ENCODE assay signal across 9 mouse cellular contexts in the genomic region with DNA sequence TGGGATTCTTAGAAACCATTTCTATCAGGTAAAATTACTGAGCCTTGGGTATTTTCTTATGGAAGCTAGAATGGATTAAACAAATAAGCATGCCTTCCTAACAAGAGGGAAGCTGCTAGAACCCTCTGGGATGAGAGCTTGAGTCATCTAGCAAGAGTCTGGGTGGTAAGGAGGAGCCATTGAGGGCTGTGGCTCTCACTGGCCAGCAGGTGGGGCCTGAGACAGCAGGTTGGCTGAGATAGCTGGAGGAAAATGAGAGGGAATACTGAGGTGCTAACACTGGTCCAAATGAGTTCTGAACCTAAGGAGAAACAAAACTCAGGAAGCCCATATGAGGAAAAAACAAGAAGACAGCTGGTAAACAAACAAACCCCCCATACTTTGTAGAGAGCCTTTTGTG. TPM values are rescaled to one million over a fixed set of nuclear protein-coding genes. Genes with fewer than 3 reads are reported as not detected.
DNase-seq lines count a peak whose midpoint lies in the region; ATAC-seq and TF ChIP-seq lines count a peak whose summit lies in the region.
"Had no signal": no experiment of that assay in that cellular context is flagged by ENCODE, and none has a peak within 500 bp of the region (broad histone marks: within the 10 kb centered on the region; RNA-seq: fewer than 3 reads in every experiment).

No protein-coding gene starts in this region.

- H3K4me2 ChIP-seq in lung, postnatal 0 days (replicated peaks; ENCODE audit: low read depth, low read length) = no peak overlapping the region

- DNase-seq in gastrocnemius, adult 2 months = peak; percentile 53
- no peak for DNase-seq in gastrocnemius, postnatal 25 days
- DNase-seq in lung, postnatal 0 days (ENCODE audit: low spot score) = peak; percentile 51
- no peak for DNase-seq in lung, postnatal 25 days (ENCODE audit: low spot score)
- DNase-seq in lung, postnatal 36 days = peak; percentile 52
- DNase-seq in urinary bladder, adult 2 months (ENCODE audit: low spot score) = no peak
- no peak for DNase-seq in embryonic facial prominence, embryonic 10.5 days (ENCODE audit: low spot score)

- no peak overlapping the region for H3K4me3 ChIP-seq in gastrocnemius, adult 2 months
- H3K4me3 ChIP-seq in lung, postnatal 0 days (ENCODE audit: low read depth, low read length) = no peak overlapping the region
- no peak overlapping the region for H3K4me3 ChIP-seq in bone marrow, adult 2 months (replicated peaks; ENCODE audit: control insufficient read depth, low read depth, low read length)
- no peak overlapping the region for H3K4me3 ChIP-seq in embryonic facial prominence, embryonic 10.5 days
- H3K4me3 ChIP-seq: forebrain, embryonic 10.5 days had no signal

- peaks cover 10% of the 10 kb centered on the region; the same call in 1 of the 2 replicates for H3K4me1 ChIP-seq in lung, postnatal 0 days (ENCODE audit: insufficient read depth, low read depth, low read length)
- H3K4me1 ChIP-seq in bone marrow, adult 2 months (ENCODE audit: control insufficient read depth, insufficient read depth, low read length) = peaks cover 14% of the 10 kb centered on the region
- H3K4me1 ChIP-seq in embryonic facial prominence, embryonic 10.5 days = peaks cover 36% of the 10 kb centered on the region

- H3K27ac ChIP-seq in gastrocnemius, adult 2 months = peak overlapping the region; percentile 74
- H3K27ac ChIP-seq in lung, postnatal 0 days (ENCODE audit: low read length) = 0 out of 2 replicates have a peak overlapping the region, but pooled peaks have one; percentile 34
- H3K27ac ChIP-seq in bone marrow, adult 2 months (ENCODE audit: control insufficient read depth, insufficient read depth, low read depth, low read length, poor library complexity) = no peak overlapping the region
- no peak overlapping the region for H3K27ac ChIP-seq in embryonic facial prominence, embryonic 10.5 days (replicated peaks)
- H3K27ac ChIP-seq: forebrain, embryonic 10.5 days had no signal

- no peak overlapping the region for H3K9ac ChIP-seq in lung, postnatal 0 days (replicated peaks; ENCODE audit: low read depth)

- intact Hi-C loops in gastrocnemius, adult 2 months (cut with DNase I) = loop anchor here (2.0 to 10.0 kb wide), 5 partner anchors 41 to 475 kb away; partner anchors contain the start of genes Abca1 and Slc44a1

- no peaks in the 10 kb centered on the region for H3K27me3 ChIP-seq in lung, postnatal 0 days (replicated peaks; ENCODE audit: insufficient read depth, low read length)
- H3K27me3 ChIP-seq in embryonic facial prominence, embryonic 10.5 days (replicated peaks; ENCODE audit: low read depth, poor library complexity, severe bottlenecking) = no peaks in the 10 kb centered on the region

- ATAC-seq in lung, postnatal 0 days = peak; percentile 32

- no peaks in the 10 kb centered on the region for H3K9me3 ChIP-seq in lung, postnatal 0 days (ENCODE audit: low read length)
- no peaks in the 10 kb centered on the region for H3K9me3 ChIP-seq in embryonic facial prominence, embryonic 10.5 days
- H3K9me3 ChIP-seq: forebrain, embryonic 10.5 days had no signal

- peak; percentile 73 for TF ChIP-seq CTCF in gastrocnemius, adult 2 months (IDR thresholded peaks at IDR 0.05)
- peak; percentile 78 for TF ChIP-seq CTCF in lung, postnatal 0 days (IDR thresholded peaks at IDR 0.05)
- peak; percentile 66 for TF ChIP-seq CTCF in bone marrow, adult 2 months (IDR thresholded peaks at IDR 0.05; ENCODE audit: control insufficient read depth, insufficient read depth, low read length)

- TF ChIP-seq POLR2A in bone marrow, adult 2 months (IDR thresholded peaks at IDR 0.05; ENCODE audit: borderline replicate concordance, control insufficient read depth, low read depth, low read length) = no peak

- peaks cover 6% of the 10 kb centered on the region; the same call in 1 of the 2 replicates for H3K36me3 ChIP-seq in lung, postnatal 0 days (ENCODE audit: insufficient read depth, low read length)
- H3K36me3 ChIP-seq in embryonic facial prominence, embryonic 10.5 days (replicated peaks) = peaks cover 9% of the 10 kb centered on the region; the same call in 1 of the 2 replicates
- H3K36me3 ChIP-seq: forebrain, embryonic 10.5 days had no signal

- no peak for TF ChIP-seq EP300 in lung, postnatal 0 days (IDR thresholded peaks at IDR 0.05)

RNA-seq across cellular contexts. Expression of gene Abca1, which starts 42.1 kb away (rescaled TPM):
- 1 to 10 TPM; 5.9 to 8.6 TPM for total RNA-seq in gastrocnemius, adult 2 months (2021)
- total RNA-seq in gastrocnemius, postnatal 25 days (2021) = 1 to 10 TPM; 4.8 to 9.4 TPM
- polyA plus RNA-seq in lung, postnatal 0 days (2015; fragmentation: Nextera tagmentation; extraction: Ambion mirVana) = 3.7 and 4.6 TPM in 2 replicates
- 3.4 and 4.9 TPM in 2 replicates for polyA plus RNA-seq in bone marrow, adult 2 months (2011; ENCODE audit: insufficient read depth, insufficient read length, low replicate concordance, missing spikeins)
- 26.4 and 36.1 TPM in 2 replicates for polyA plus RNA-seq in urinary bladder, adult 2 months (2012; rRNA removed)
- polyA plus RNA-seq in embryonic facial prominence, embryonic 10.5 days (2016; fragmentation: Nextera tagmentation; extraction: Ambion mirVana) = 2.9 and 3.6 TPM in 2 replicates

Comparison
In these comparisons a context has a peak if more than half of its experiments do, and no peak if none do; other contexts are left out.
1. DNase-seq: peak in gastrocnemius, adult 2 months (single experiment), lung, postnatal 0 days (single experiment) and lung, postnatal 36 days (single experiment); none in gastrocnemius, postnatal 25 days (single experiment), lung, postnatal 25 days (single experiment), urinary bladder, adult 2 months (single experiment) and embryonic facial prominence, embryonic 10.5 days (single experiment).
2. H3K27ac ChIP-seq: peak in gastrocnemius, adult 2 months (single experiment) and lung, postnatal 0 days (single experiment); none in bone marrow, adult 2 months (single experiment) and embryonic facial prominence, embryonic 10.5 days (single experiment).
3. Peak in every context shown above with its lines, with median percentiles within 50 percentile points of each other: CTCF ChIP-seq.